Mouse (Mus musculus): ENCODE measurements around the gene Mospd3. TPM values are rescaled to one million over a fixed set of nuclear protein-coding genes. Genes with fewer than 3 reads are reported as not detected.

Gene Mospd3
- polyA plus RNA-seq, 1 experiment = 395 TPM

- TF ChIP-seq GATA1 (IDR thresholded peaks at IDR 0.05; ENCODE audit: low read length) = no peak
Observed at GRCm38 (mm10) chr5:137568223-137568798, 32.5 kb downstream of the Mospd3 start.

- no peak for TF ChIP-seq GATA1 (IDR thresholded peaks at IDR 0.05; ENCODE audit: low read length)
Observed at GRCm38 (mm10) chr5:137566416-137566815, 34.4 kb downstream of the Mospd3 start.

GRCm38 (mm10) chr5:137565744-137566143, 35.1 kb downstream of the Mospd3 start:
- no peak for TF ChIP-seq GATA1 (IDR thresholded peaks at IDR 0.05; ENCODE audit: low read length)

GRCm38 (mm10) chr5:137562965-137563364, 37.9 kb downstream of the Mospd3 start:
- no peak for TF ChIP-seq GATA1 (IDR thresholded peaks at IDR 0.05; ENCODE audit: low read length)

- TF ChIP-seq GATA1 (IDR thresholded peaks at IDR 0.05; ENCODE audit: low read length) = no peak
Observed at GRCm38 (mm10) chr5:137561556-137561955, 39.3 kb downstream of the Mospd3 start.

- TF ChIP-seq GATA1 (IDR thresholded peaks at IDR 0.05; ENCODE audit: low read length) = no peak
Observed at GRCm38 (mm10) chr5:137553898-137554297, 47.0 kb downstream of the Mospd3 start.

GRCm38 (mm10) chr5:137553411-137553837, 47.4 kb downstream of the Mospd3 start, which contains the start of gene Actl6b:
Gene Actl6b, plus strand, starts transcription at chr5:137553517.
- no peak for TF ChIP-seq GATA1 (IDR thresholded peaks at IDR 0.05; ENCODE audit: low read length)

- no peak for TF ChIP-seq GATA1 (IDR thresholded peaks at IDR 0.05; ENCODE audit: low read length)
Observed at GRCm38 (mm10) chr5:137553000-137553399, 47.9 kb downstream of the Mospd3 start.

- TF ChIP-seq GATA1 (IDR thresholded peaks at IDR 0.05; ENCODE audit: low read length) = no peak
Observed at GRCm38 (mm10) chr5:137551119-137551518, 49.7 kb downstream of the Mospd3 start.

GRCm38 (mm10) chr5:137549840-137550239, 51.0 kb downstream of the Mospd3 start:
- no peak for TF ChIP-seq GATA1 (IDR thresholded peaks at IDR 0.05; ENCODE audit: low read length)

Other genes with a start within 250 kb of the Mospd3 start
- gene Zan, start 124.0 kb downstream of the Mospd3 start, polyA plus RNA-seq (2012) = not detected in 2 replicates
- 63.3 and 81.3 TPM in 2 replicates for gene Pop7, start 98.5 kb downstream of the Mospd3 start, polyA plus RNA-seq (2012)
- 40.9 and 54.1 TPM in 2 replicates for gene Gigyf1, start 82.5 kb downstream of the Mospd3 start, polyA plus RNA-seq (2012)
- not detected in 2 replicates for gene Epo, start 67.8 kb downstream of the Mospd3 start, polyA plus RNA-seq (2012)
- 425 and 439 TPM in 2 replicates for gene Gnb2, start 67.5 kb downstream of the Mospd3 start, polyA plus RNA-seq (2012)
- not detected in 2 replicates for gene Actl6b, start 47.5 kb downstream of the Mospd3 start, polyA plus RNA-seq (2012)
- gene Tfr2, start 31.2 kb downstream of the Mospd3 start, polyA plus RNA-seq (2012) = 80.4 and 98.8 TPM in 2 replicates
- 0.11 and 0.23 TPM in 2 replicates for gene Pcolce, start 12.7 kb upstream of the Mospd3 start, polyA plus RNA-seq (2012)
- gene Fbxo24, start 27.9 kb upstream of the Mospd3 start, polyA plus RNA-seq (2012) = 0.05 TPM in 1 of 2 replicates, not detected in the other
- 176 and 198 TPM in 2 replicates for gene Lrch4, start 28.1 kb upstream of the Mospd3 start, polyA plus RNA-seq (2012)
- 8.9 and 10.7 TPM in 2 replicates for gene Gm20605, start 28.1 kb upstream of the Mospd3 start, polyA plus RNA-seq (2012)
- gene Sap25, start 40.3 kb upstream of the Mospd3 start, polyA plus RNA-seq (2012) = 28.9 and 39.0 TPM in 2 replicates
- 0.04 TPM in 2 replicates for gene Irs3, start 44.7 kb upstream of the Mospd3 start, polyA plus RNA-seq (2012)
- gene Agfg2, start 83.7 kb upstream of the Mospd3 start, polyA plus RNA-seq (2012) = 108 and 112 TPM in 2 replicates
- gene Nyap1, start 140.5 kb upstream of the Mospd3 start, polyA plus RNA-seq (2012) = 0.76 and 1.4 TPM in 2 replicates
- gene Tsc22d4, start 144.7 kb upstream of the Mospd3 start, polyA plus RNA-seq (2012) = 440 and 451 TPM in 2 replicates
- 111 and 138 TPM in 2 replicates for gene Ppp1r35, start 177.8 kb upstream of the Mospd3 start, polyA plus RNA-seq (2012)
- gene Mepce, start 186.6 kb upstream of the Mospd3 start, polyA plus RNA-seq (2012) = 154 and 190 TPM in 2 replicates
- 0.21 and 0.46 TPM in 2 replicates for gene Zcwpw1, start 186.7 kb upstream of the Mospd3 start, polyA plus RNA-seq (2012)
- gene Pilra, start 235.2 kb upstream of the Mospd3 start, polyA plus RNA-seq (2012) = not detected in 2 replicates